Mouse (Mus musculus) olfactory bulb, adult 2 months (tissue): ENCODE measurements around the gene Mxra8.

ENCODE experiments used
- CTCF ChIP-seq: fragments of 200-500 bp; IDR thresholded peaks from 2 replicates; pipeline ENCODE4 v1.5.1; 2012; ENCODE audit warnings: low read depth, mild to moderate bottlenecking, low read length, moderate library complexity; ENCODE audit not compliant: insufficient read depth
- POLR2A ChIP-seq: fragments of 200-500 bp; IDR thresholded peaks from 2 replicates; pipeline ENCODE4 v1.6.1; 2012; ENCODE audit warnings: mild to moderate bottlenecking, low read depth, low read length, moderate library complexity; ENCODE audit not compliant: insufficient read depth

- TF ChIP-seq CTCF (no peak), POLR2A (no peak)
Measured at GRCm38 (mm10) chr4:155886330-155886729, 46.9 kb downstream of the Mxra8 start.
